Mouse (Mus musculus) liver, embryonic 14.5 days (tissue): Measurements from ENCODE around the gene Gpr68. TPM values are rescaled to one million over a fixed set of nuclear protein-coding genes. Genes with fewer than 3 reads are reported as not detected.

ENCODE experiments used
- ATAC-seq: fragments of 200-750 bp; cut with Nextera tagmentation; 2 replicates; pipeline ENCODE4 v1.8.0; 2017; ENCODE audit warnings: moderate number of reproducible peaks, mild to moderate bottlenecking, moderate library complexity; ENCODE audit not compliant: insufficient read depth
- DNase-seq, 3 experiments: peaks; one replicate each; pipeline ENCODE4 v3.0.0-alpha.2; 2012 to 2013; ENCODE audit warnings: low read depth in 3 of 3, low spot score in 3 of 3
- H3K27ac ChIP-seq: fragments of 300-500 bp; sonication (generic); 2 replicates; pipeline ENCODE4 v1.5.1; 2014; ENCODE audit warnings: moderate library complexity, mild to moderate bottlenecking, control low read depth, inconsistent platforms
- H3K27me3 ChIP-seq: fragments of 300-500 bp; sonication (generic); 2 replicates; pipeline ENCODE4 v1.6.1; 2014; ENCODE audit warnings: mild to moderate bottlenecking, low read length, moderate library complexity; ENCODE audit not compliant: control insufficient read depth, insufficient read depth
- H3K36me3 ChIP-seq: fragments of 300-500 bp; sonication (generic); replicated peaks from 2 replicates; pipeline ENCODE4 v1.6.1; 2014; ENCODE audit warnings: low read depth; ENCODE audit not compliant: control insufficient read depth, insufficient read depth
- H3K4me1 ChIP-seq, 2 experiments: fragments of 200-500 bp in 1 of 2; fragments of 300-500 bp in 1 of 2; sonication (generic) in 1 of 2; replicated peaks; 2 replicates each; pipeline ENCODE4 v1.6.1; 2012 to 2014; ENCODE audit warnings: antibody characterized with exemption in 1 of 2, inconsistent platforms in 1 of 2, low read length in 1 of 2; ENCODE audit not compliant: control insufficient read depth in 2 of 2, insufficient read depth in 2 of 2
- H3K4me2 ChIP-seq: fragments of 300-500 bp; sonication (generic); 2 replicates; pipeline ENCODE4 v1.6.1; 2014; ENCODE audit warnings: low read depth, mild to moderate bottlenecking, control low read depth, moderate library complexity
- H3K4me3 ChIP-seq, 2 experiments: fragments of 200-500 bp in 1 of 2; fragments of 300-500 bp in 1 of 2; sonication (generic) in 1 of 2; 2 replicates each; pipeline ENCODE4 v1.5.1; 2012 to 2014; ENCODE audit warnings: low read depth in 2 of 2, low read length in 2 of 2, mild to moderate bottlenecking in 2 of 2, control low read depth in 1 of 2, inconsistent platforms in 1 of 2, moderate library complexity in 1 of 2; ENCODE audit not compliant: insufficient read depth in 1 of 2
- H3K9ac ChIP-seq: fragments of 300-500 bp; sonication (generic); replicated peaks from 2 replicates; pipeline ENCODE4 v1.6.1; 2014; ENCODE audit warnings: mild to moderate bottlenecking, control low read depth, moderate library complexity
- H3K9me3 ChIP-seq: fragments of 300-500 bp; sonication (generic); 2 replicates; pipeline ENCODE4 v1.6.1; 2016; ENCODE audit warnings: low read length, mixed read lengths; ENCODE audit not compliant: control insufficient read depth
- CTCF ChIP-seq: IDR thresholded peaks from 2 replicates; pipeline ENCODE4 v1.5.1; 2016; ENCODE audit warnings: antibody characterized with exemption, low read depth, control low read depth
- EP300 ChIP-seq: IDR thresholded peaks from 2 replicates; pipeline ENCODE4 v1.6.1; 2016; ENCODE audit warnings: antibody characterized with exemption, low read depth
- WGBS: fragments of 180-500 bp; shearing (Covaris S2); extraction: QIAGEN DNeasy Blood & Tissue Kit; methylation state at CpG from one replicate; pipeline ENCODE4 v1.1.7; 2014; ENCODE audit not compliant: insufficient replicate concordance; 5-methylcytosine and 5-hydroxymethylcytosine counted together
- polyA plus RNA-seq, 2 experiments: library from polyadenylated mRNA; depleted of rRNA in 1 of 2; stranded (reverse) in 1 of 2; unstranded in 1 of 2; fragments of >200 nt; fragmentation: Nextera tagmentation in 1 of 2; extraction: Ambion mirVana in 1 of 2; gene quantifications; 2 replicates each; pipeline versions ENCODE4 v1.2.1 to v1.2.3; 2012 to 2014

The Gpr68 gene
- polyA plus RNA-seq, 2 experiments, result 0.04 TPM; not detected in 1

- ATAC-seq, result no peak
- TF ChIP-seq CTCF (no peak), EP300 (no peak)
- Histone ChIP-seq H3K9ac (no peak overlapping the region), H3K27ac (no peak overlapping the region), H3K4me3 (no peak overlapping the region), H3K4me1 (no peaks in the 10 kb centered on the region), H3K4me2 (no peak overlapping the region), H3K27me3 (no peaks in the 10 kb centered on the region), H3K36me3 (no peaks in the 10 kb centered on the region), H3K9me3 (no peaks in the 10 kb centered on the region)
- no peak for DNase-seq
- WGBS, result 63% methylated on average over 8 of the region's 8 CpGs
Observed at GRCm38 (mm10) chr12:100831629-100832325, 76.2 kb downstream of the Gpr68 start.

GRCm38 (mm10) chr12:100831021-100831420, 77.0 kb downstream of the Gpr68 start:
- H3K4me3 ChIP-seq, result no peak overlapping the region
- H3K36me3 ChIP-seq, result no peaks in the 10 kb centered on the region
- no peak for TF ChIP-seq EP300
- no peak for TF ChIP-seq CTCF
- H3K27me3 ChIP-seq, result no peaks in the 10 kb centered on the region
- ATAC-seq, result no peak
- H3K9ac ChIP-seq, result no peak overlapping the region
- H3K27ac ChIP-seq, result no peak overlapping the region
- no peak for DNase-seq
- WGBS, result 49% methylated on average over 2 of the region's 2 CpGs
- no peak overlapping the region for H3K4me2 ChIP-seq
- no peaks in the 10 kb centered on the region for H3K4me1 ChIP-seq
- no peaks in the 10 kb centered on the region for H3K9me3 ChIP-seq

Other genes with a start within 250 kb of the Gpr68 start
- 0.80 and 1.4 TPM in 2 replicates for gene Rps6ka5, start 181.2 kb downstream of the Gpr68 start, polyA plus RNA-seq (2012; rRNA removed)
- 0.81 and 1.2 TPM in 2 replicates for gene Rps6ka5, start 181.2 kb downstream of the Gpr68 start, polyA plus RNA-seq (2014; fragmentation: Nextera tagmentation; extraction: Ambion mirVana)
- gene Dglucy, start 129.1 kb downstream of the Gpr68 start, polyA plus RNA-seq (2012; rRNA removed), result 0.58 and 0.63 TPM in 2 replicates
- 1.2 TPM in 2 replicates for gene Dglucy, start 129.1 kb downstream of the Gpr68 start, polyA plus RNA-seq (2014; fragmentation: Nextera tagmentation; extraction: Ambion mirVana)
- 9.2 and 9.3 TPM in 2 replicates for gene Ccdc88c, start 120.9 kb upstream of the Gpr68 start, polyA plus RNA-seq (2012; rRNA removed)
- gene Ccdc88c, start 120.9 kb upstream of the Gpr68 start, polyA plus RNA-seq (2014; fragmentation: Nextera tagmentation; extraction: Ambion mirVana), result 5.3 and 6.2 TPM in 2 replicates
- 11.7 and 18.3 TPM in 2 replicates for gene Ppp4r3a, start 175.5 kb upstream of the Gpr68 start, polyA plus RNA-seq (2012; rRNA removed)
- gene Ppp4r3a, start 175.5 kb upstream of the Gpr68 start, polyA plus RNA-seq (2014; fragmentation: Nextera tagmentation; extraction: Ambion mirVana), result 18.8 and 20.9 TPM in 2 replicates